Mouse (Mus musculus) small intestine, adult 2 months (tissue): ENCODE results near the gene March5. TPM values are rescaled to one million over a fixed set of nuclear protein-coding genes. Genes with fewer than 3 reads are reported as not detected.

Experiments used
- H3K27ac ChIP-seq: fragments of 200-500 bp; 2 replicates; pipeline ENCODE4 v1.5.1; 2012; ENCODE audit warnings: low read depth, low read length, control low read depth, inconsistent platforms; ENCODE audit not compliant: insufficient read depth
- H3K27me3 ChIP-seq: fragments of 200-500 bp; 2 replicates; pipeline ENCODE4 v1.6.1; 2012; ENCODE audit warnings: mild to moderate bottlenecking, moderate library complexity, low read length, inconsistent platforms; ENCODE audit not compliant: control insufficient read depth, insufficient read depth
- H3K36me3 ChIP-seq: fragments of 200-500 bp; 2 replicates; pipeline ENCODE4 v1.6.1; 2012; ENCODE audit warnings: mild to moderate bottlenecking, low read length, control low read depth, inconsistent platforms; ENCODE audit not compliant: control insufficient read depth, insufficient read depth
- H3K4me1 ChIP-seq: fragments of 200-500 bp; 2 replicates; pipeline ENCODE4 v1.6.1; 2012; ENCODE audit warnings: low read length, inconsistent platforms, mixed read lengths; ENCODE audit not compliant: control insufficient read depth, insufficient read depth, insufficient read length
- H3K4me3 ChIP-seq: fragments of 200-500 bp; 2 replicates; pipeline ENCODE4 v1.5.1; 2012; ENCODE audit warnings: low read depth, mild to moderate bottlenecking, control low read depth, inconsistent platforms, low read length, moderate library complexity
- CTCF ChIP-seq: fragments of 200-500 bp; IDR thresholded peaks from 2 replicates; pipeline ENCODE4 v1.5.1; 2012; ENCODE audit warnings: low read depth, mild to moderate bottlenecking, control low read depth, inconsistent platforms, low read length, moderate library complexity, mixed read lengths; ENCODE audit not compliant: insufficient replicate concordance, insufficient read length; ENCODE audit errors: extremely low read depth
- POLR2A ChIP-seq: fragments of 200-500 bp; IDR thresholded peaks from 2 replicates; pipeline ENCODE4 v1.6.1; 2012; ENCODE audit warnings: low read depth, mild to moderate bottlenecking, control low read depth, inconsistent platforms, low read length, moderate library complexity
- WGBS: fragments of 180-500 bp; shearing (Covaris S2); methylation state at CpG from one replicate; pipeline ENCODE4 v1.1.7; 2018; 5-methylcytosine and 5-hydroxymethylcytosine counted together
- polyA plus RNA-seq: library from polyadenylated mRNA; depleted of rRNA; stranded (reverse); fragments of >200 nt; gene quantifications from 2 replicates; pipeline ENCODE4 v1.2.3, GENCODE M21; 2012

The March5 gene
- polyA plus RNA-seq, 1 experiment = 25.4 TPM

DNA sequence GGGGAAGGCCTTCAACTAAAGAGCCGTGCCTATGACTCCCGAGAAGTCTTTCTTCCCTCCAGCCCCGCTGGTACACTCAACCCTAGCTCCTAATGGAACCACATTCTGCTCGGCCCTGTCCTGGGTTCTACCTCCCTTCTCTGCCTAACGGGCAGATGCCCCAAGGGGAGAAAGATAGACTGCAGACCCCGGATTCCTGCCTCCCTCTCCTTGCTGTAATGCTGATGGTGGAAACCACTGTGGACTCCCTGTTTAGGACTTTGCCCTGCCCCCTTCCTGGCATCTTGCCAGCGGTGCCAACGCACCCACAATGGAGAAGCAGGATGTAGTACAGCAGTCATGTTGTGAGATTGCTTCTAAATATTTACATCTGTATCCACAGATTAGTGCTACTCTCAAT lies 28.5 kb downstream of the March5 start:
- Histone ChIP-seq H3K4me3 (no peak overlapping the region), H3K27me3 (peaks cover 18% of the 10 kb centered on the region), H3K4me1 (peaks cover 8% of the 10 kb centered on the region), H3K27ac (no peak overlapping the region), H3K36me3 (no peaks in the 10 kb centered on the region)
- WGBS = 48% methylated on average over 8 of the region's 8 CpGs
- TF ChIP-seq CTCF = no peak

DNA sequence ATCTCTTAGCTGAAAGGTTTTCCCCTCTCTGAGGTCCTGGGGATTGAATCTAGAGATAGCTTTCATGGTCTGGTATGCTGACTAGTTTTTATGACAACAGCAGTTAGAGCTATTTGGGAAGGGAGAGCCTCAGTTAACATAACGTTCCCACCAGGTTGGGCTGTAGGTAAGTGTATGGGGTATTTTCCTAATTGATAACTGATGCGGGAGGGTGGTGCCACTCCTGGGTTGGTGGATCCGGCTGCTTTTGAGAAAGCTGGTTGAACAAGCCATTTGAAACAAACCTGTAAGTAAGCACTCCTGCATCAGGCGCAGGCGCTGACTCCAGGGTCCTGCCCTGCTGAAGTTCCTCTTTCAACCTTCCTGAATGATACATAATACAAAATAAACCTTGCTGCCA lies 30.0 kb downstream of the March5 start:
- Histone ChIP-seq H3K4me1 (peaks cover 8% of the 10 kb centered on the region), H3K27ac (no peak overlapping the region), H3K36me3 (no peaks in the 10 kb centered on the region), H3K27me3 (peaks cover 18% of the 10 kb centered on the region), H3K4me3 (no peak overlapping the region)
- 43% methylated on average over 5 of the region's 5 CpGs for WGBS
- TF ChIP-seq POLR2A (no peak), CTCF (no peak)

DNA sequence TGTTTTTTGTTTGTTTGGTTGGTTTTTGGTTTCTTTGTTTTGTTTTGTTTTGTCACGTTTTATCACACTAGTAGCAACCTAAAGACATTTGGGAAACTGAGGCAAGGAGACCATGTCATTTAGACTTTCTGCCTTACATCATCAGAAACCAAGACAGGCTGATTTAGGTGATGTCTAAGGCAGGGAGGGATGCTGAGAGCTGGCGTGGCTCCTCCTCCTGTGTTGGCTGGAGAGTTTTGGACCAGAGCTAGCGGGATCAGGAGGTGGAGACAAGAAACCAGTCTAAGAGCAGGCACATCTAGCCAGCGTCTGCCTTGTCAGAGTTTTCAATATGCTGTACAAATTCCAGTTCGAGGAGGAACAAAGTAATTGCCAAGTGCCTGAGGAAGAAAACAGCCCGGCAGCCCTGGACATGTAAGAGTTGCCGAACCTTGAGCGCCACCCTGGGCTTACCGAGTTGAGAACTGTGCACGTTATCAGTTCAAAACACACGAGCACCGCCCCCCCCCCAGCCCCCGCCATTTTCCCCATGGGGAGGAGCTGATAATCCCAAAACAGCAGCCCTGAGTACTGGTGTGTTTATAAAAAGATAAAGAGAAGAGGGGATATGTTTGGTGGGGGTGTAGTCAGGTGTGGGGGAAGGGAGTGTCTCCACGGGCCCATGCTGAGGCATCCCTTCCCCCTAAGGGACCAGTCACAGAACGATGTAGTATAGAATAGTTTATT lies 30.5 kb downstream of the March5 start:
- Histone ChIP-seq H3K27ac (no peak overlapping the region), H3K36me3 (no peaks in the 10 kb centered on the region), H3K4me1 (peaks cover 8% of the 10 kb centered on the region), H3K27me3 (peaks cover 14% of the 10 kb centered on the region), H3K4me3 (no peak overlapping the region)
- TF ChIP-seq CTCF = no peak
- TF ChIP-seq POLR2A = no peak
- WGBS = 7% methylated on average over 15 of the region's 15 CpGs

DNA sequence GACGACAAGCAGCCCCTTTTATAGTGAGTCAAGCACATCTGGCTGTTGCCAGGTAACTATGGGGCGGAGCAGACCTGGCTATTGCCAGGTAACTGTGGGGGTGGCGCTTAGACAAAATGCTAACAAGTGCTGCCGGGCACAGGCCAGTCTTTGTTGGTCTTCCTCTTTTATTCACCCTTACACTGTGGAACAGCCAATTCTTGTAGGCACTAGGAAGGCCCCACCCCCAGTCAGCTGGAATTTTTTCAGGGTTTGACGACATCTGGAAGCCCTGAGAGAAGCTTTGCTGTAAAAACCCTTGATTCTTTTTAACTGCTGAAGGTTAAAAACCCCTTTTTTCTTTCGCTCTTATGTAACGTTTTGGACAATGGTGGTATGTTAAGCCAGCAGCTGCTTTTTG lies 31.3 kb downstream of the March5 start:
- Histone ChIP-seq H3K36me3 (no peaks in the 10 kb centered on the region), H3K4me3 (no peak overlapping the region), H3K27me3 (peaks cover 11% of the 10 kb centered on the region), H3K4me1 (peaks cover 6% of the 10 kb centered on the region), H3K27ac (no peak overlapping the region)
- 19% methylated on average over 7 of the region's 7 CpGs for WGBS
- TF ChIP-seq CTCF (no peak), POLR2A (no peak)

DNA sequence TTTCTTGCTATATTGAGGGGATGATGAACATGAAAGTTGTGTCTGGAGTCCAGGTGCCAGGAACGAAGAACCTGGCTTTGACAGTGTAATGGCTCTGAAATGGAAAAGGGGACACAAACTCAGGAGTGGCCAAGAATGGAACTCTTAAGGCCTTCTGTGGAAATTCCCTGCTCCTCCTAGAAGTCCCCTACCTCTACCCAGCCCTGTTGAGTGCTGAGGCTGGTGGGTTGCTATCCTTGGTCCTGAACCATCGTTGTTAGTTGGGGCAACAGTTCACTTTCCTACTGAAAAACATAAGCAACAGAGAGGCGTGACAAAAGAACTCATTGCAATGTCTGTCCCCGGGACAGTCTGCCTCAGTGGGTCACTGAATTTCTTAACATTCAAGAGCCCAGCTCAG lies 31.8 kb downstream of the March5 start:
- no peak for TF ChIP-seq POLR2A
- TF ChIP-seq CTCF = no peak
- H3K4me3 ChIP-seq = no peak overlapping the region
- H3K27ac ChIP-seq = no peak overlapping the region
- peaks cover 7% of the 10 kb centered on the region; the same call in 1 of the 2 replicates for H3K27me3 ChIP-seq
- 22% methylated on average over 4 of the region's 4 CpGs for WGBS
- H3K36me3 ChIP-seq = no peaks in the 10 kb centered on the region
- H3K4me1 ChIP-seq = peaks cover 2% of the 10 kb centered on the region; the same call in 1 of the 2 replicates

DNA sequence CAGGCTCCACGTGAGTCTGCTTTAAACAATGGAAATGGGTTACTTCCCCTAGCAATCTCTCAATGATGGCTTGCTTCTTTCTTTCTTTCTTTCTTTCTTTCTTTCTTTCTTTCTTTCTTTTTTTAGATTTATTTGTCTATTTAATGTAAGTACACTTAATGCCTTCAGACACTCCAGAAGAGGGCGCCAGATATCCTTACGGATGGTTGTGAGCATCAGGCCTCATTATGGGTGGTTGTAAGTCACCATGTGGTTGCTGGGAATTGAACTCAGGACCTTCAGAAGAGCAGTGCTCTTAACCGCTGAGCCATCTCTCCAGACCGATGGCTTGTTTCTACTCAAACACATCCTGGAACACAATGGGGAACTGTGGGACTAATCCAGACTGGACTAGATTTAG lies 33.9 kb downstream of the March5 start:
- Histone ChIP-seq H3K4me1 (no peaks in the 10 kb centered on the region), H3K27ac (no peak overlapping the region), H3K27me3 (peaks cover 3% of the 10 kb centered on the region; the same call in 1 of the 2 replicates), H3K4me3 (no peak overlapping the region), H3K36me3 (no peaks in the 10 kb centered on the region)
- TF ChIP-seq CTCF = no peak
- TF ChIP-seq POLR2A = no peak
- WGBS = 70% methylated on average over 5 of the region's 5 CpGs

DNA sequence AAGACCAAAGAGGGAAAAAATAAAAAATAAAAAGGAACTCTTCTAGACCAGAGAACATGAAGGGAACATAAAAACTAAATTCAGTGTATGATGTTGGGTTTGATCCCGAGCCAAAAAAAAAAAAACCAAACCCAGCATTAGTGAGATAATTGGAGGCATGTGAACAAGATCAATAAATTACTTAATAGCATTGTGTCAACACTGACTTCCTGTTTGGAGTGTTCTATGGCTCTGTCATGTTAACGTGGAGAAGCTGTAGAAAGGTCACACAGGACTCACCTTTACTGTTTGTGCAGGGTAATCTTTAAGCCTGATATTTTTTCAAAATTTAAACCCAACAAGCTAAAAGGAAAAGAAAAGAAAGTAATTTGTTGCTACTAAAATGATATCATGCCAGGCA lies 35.4 kb downstream of the March5 start:
- WGBS = 8% methylated on average over 2 of the region's 2 CpGs
- Histone ChIP-seq H3K36me3 (no peaks in the 10 kb centered on the region), H3K27me3 (peaks cover 3% of the 10 kb centered on the region; the same call in 1 of the 2 replicates), H3K4me3 (no peak overlapping the region), H3K4me1 (no peaks in the 10 kb centered on the region), H3K27ac (no peak overlapping the region)
- TF ChIP-seq POLR2A = no peak
- no peak for TF ChIP-seq CTCF
